Mouse (Mus musculus): ENCODE data around the gene Peg12. TPM values are rescaled to one million over a fixed set of nuclear protein-coding genes. Genes with fewer than 3 reads are reported as not detected.

The Peg12 gene
- 0.30 and 0.35 TPM in 2 replicates for polyA plus RNA-seq (2012; rRNA removed)

- peak within 1 kb of the TSS; percentile 52 for H3K4me3 ChIP-seq (ENCODE audit: insufficient read depth, low read depth, low read length)
- no peaks in the 10 kb centered on the region for H3K27me3 ChIP-seq (replicated peaks; ENCODE audit: control insufficient read depth, insufficient read depth, low read length)
- DNase-seq = peak; percentile 67
- 24% methylated on average over 77 of the region's 82 CpGs for WGBS
- TF ChIP-seq POLR2A (IDR thresholded peaks at IDR 0.05; ENCODE audit: low read depth, low read length) (no peak), CTCF (conservative IDR thresholded peaks at IDR 0.05; ENCODE audit: insufficient read depth, insufficient read length, low read depth, low read length) (no peak)
- H3K27ac ChIP-seq (ENCODE audit: insufficient read depth, low read depth, low read length) = no peak within 1 kb of the TSS
- H3K4me1 ChIP-seq (ENCODE audit: control insufficient read depth, insufficient read depth, low read length) = no peaks in the 10 kb centered on the region
- no peaks in the 10 kb centered on the region for H3K36me3 ChIP-seq (ENCODE audit: control insufficient read depth, insufficient read depth, low read length)
Observed at GRCm38 (mm10) chr7:62463878-62464755, at the start of gene Peg12. Peg12 (minus strand) TSS chr7:62464510.

GRCm38 (mm10) chr7:62486139-62486538, 21.8 kb upstream of the Peg12 start:
- Histone ChIP-seq H3K4me3 (ENCODE audit: insufficient read depth, low read depth, low read length) (no peak overlapping the region), H3K27me3 (replicated peaks; ENCODE audit: control insufficient read depth, insufficient read depth, low read length) (no peaks in the 10 kb centered on the region), H3K36me3 (ENCODE audit: control insufficient read depth, insufficient read depth, low read length) (no peaks in the 10 kb centered on the region), H3K27ac (ENCODE audit: insufficient read depth, low read depth, low read length) (no peak overlapping the region), H3K4me1 (ENCODE audit: control insufficient read depth, insufficient read depth, low read length) (no peaks in the 10 kb centered on the region)
- no peak for DNase-seq
- TF ChIP-seq POLR2A (IDR thresholded peaks at IDR 0.05; ENCODE audit: low read depth, low read length) (no peak), CTCF (conservative IDR thresholded peaks at IDR 0.05; ENCODE audit: insufficient read depth, insufficient read length, low read depth, low read length) (no peak)
- 22% methylated on average over 2 of the region's 2 CpGs for WGBS

GRCm38 (mm10) chr7:62463007-62463877, 1.1 kb downstream of the Peg12 start:
- H3K27me3 ChIP-seq (replicated peaks; ENCODE audit: control insufficient read depth, insufficient read depth, low read length) = no peaks in the 10 kb centered on the region
- H3K4me1 ChIP-seq (ENCODE audit: control insufficient read depth, insufficient read depth, low read length) = no peaks in the 10 kb centered on the region
- no peak for TF ChIP-seq CTCF (conservative IDR thresholded peaks at IDR 0.05; ENCODE audit: insufficient read depth, insufficient read length, low read depth, low read length)
- no peak for TF ChIP-seq POLR2A (IDR thresholded peaks at IDR 0.05; ENCODE audit: low read depth, low read length)
- DNase-seq = peak; percentile 8
- WGBS = 28% methylated on average over 55 of the region's 55 CpGs
- no peaks in the 10 kb centered on the region for H3K36me3 ChIP-seq (ENCODE audit: control insufficient read depth, insufficient read depth, low read length)
- no peak overlapping the region for H3K27ac ChIP-seq (ENCODE audit: insufficient read depth, low read depth, low read length)
- H3K4me3 ChIP-seq (ENCODE audit: insufficient read depth, low read depth, low read length) = peak overlapping the region; percentile 52

- Histone ChIP-seq H3K4me1 (ENCODE audit: control insufficient read depth, insufficient read depth, low read length) (no peaks in the 10 kb centered on the region), H3K36me3 (ENCODE audit: control insufficient read depth, insufficient read depth, low read length) (no peaks in the 10 kb centered on the region), H3K4me3 (ENCODE audit: insufficient read depth, low read depth, low read length) (no peak overlapping the region), H3K27me3 (replicated peaks; ENCODE audit: control insufficient read depth, insufficient read depth, low read length) (no peaks in the 10 kb centered on the region), H3K27ac (ENCODE audit: insufficient read depth, low read depth, low read length) (no peak overlapping the region)
- DNase-seq = no peak
- 35% methylated on average over 13 of the region's 13 CpGs for WGBS
- TF ChIP-seq POLR2A (IDR thresholded peaks at IDR 0.05; ENCODE audit: low read depth, low read length) = no peak
- TF ChIP-seq CTCF (conservative IDR thresholded peaks at IDR 0.05; ENCODE audit: insufficient read depth, insufficient read length, low read depth, low read length) = no peak
Observed at GRCm38 (mm10) chr7:62462229-62463006, 1.9 kb downstream of the Peg12 start.

DNA sequence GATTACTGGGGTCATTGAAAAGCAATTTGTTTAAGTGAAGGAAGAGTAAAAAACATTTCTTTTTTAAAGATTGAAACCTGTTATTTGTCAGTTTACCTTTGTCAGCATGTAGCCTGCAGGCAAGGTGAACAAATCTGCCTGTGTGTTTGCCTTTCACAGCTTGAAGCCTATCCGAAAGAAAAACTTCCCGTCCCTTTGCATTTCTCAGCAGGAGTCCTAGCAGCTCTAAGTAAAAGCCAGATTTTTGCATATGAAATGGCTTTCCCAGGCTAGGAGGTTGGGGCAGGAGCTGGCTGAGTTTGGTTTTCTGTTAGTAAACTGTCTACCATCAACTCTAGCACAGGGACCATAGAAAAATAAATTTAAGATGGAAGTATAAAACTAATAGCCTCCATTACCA, 12.0 kb downstream of the Peg12 start:
- Histone ChIP-seq H3K4me1 (ENCODE audit: control insufficient read depth, insufficient read depth, low read length) (no peaks in the 10 kb centered on the region), H3K27ac (ENCODE audit: insufficient read depth, low read depth, low read length) (no peak overlapping the region), H3K27me3 (replicated peaks; ENCODE audit: control insufficient read depth, insufficient read depth, low read length) (no peaks in the 10 kb centered on the region; the same call in 1 of the 2 replicates), H3K4me3 (ENCODE audit: insufficient read depth, low read depth, low read length) (no peak overlapping the region), H3K36me3 (ENCODE audit: control insufficient read depth, insufficient read depth, low read length) (no peaks in the 10 kb centered on the region)
- DNase-seq = no peak
- 31% methylated on average over 2 of the region's 2 CpGs for WGBS
- TF ChIP-seq POLR2A (IDR thresholded peaks at IDR 0.05; ENCODE audit: low read depth, low read length) = no peak
- no peak for TF ChIP-seq CTCF (conservative IDR thresholded peaks at IDR 0.05; ENCODE audit: insufficient read depth, insufficient read length, low read depth, low read length)

DNA sequence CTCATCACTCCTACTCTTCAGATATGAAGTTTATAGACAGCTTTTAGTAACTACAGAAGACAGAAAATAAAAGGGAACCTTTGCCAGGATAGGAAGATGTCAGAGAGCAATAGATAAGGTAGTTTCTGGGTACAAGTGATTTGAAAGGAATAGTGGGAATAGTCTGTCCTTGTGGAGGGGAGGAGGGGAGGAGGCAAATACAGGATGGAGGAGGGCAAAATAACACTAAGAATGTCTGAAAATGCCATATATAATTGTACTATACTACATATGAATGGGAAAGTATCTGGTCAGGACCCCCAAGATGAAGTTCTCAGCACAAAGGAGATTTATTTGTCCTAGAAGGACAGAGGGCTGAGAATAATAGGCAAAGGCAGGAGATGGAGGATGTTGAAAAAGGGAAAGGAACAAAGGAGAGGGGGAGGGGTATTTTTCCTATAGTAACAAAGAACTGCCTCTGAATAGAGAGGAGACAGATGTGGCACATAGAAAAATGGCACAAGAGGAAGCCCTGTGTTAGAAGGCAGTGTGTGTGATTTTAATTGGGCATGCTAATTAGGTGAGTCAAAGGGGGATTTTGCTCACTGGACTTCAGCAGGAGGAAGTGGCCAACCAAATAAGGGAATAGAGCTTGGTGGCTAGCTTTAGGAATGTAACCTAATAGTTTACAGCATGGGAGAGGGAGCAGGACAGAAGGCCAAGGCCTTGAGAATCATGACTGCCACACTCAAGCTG, 18.7 kb downstream of the Peg12 start:
- no peak overlapping the region for H3K4me3 ChIP-seq (ENCODE audit: insufficient read depth, low read depth, low read length)
- H3K4me1 ChIP-seq (ENCODE audit: control insufficient read depth, insufficient read depth, low read length) = no peaks in the 10 kb centered on the region
- H3K27me3 ChIP-seq (replicated peaks; ENCODE audit: control insufficient read depth, insufficient read depth, low read length) = no peaks in the 10 kb centered on the region
- no peak overlapping the region for H3K27ac ChIP-seq (ENCODE audit: insufficient read depth, low read depth, low read length)
- no peak for TF ChIP-seq CTCF (conservative IDR thresholded peaks at IDR 0.05; ENCODE audit: insufficient read depth, insufficient read length, low read depth, low read length)
- H3K36me3 ChIP-seq (ENCODE audit: control insufficient read depth, insufficient read depth, low read length) = no peaks in the 10 kb centered on the region
- DNase-seq = no peak

All from kidney, adult 2 months (tissue).